Mouse (Mus musculus) intestine, embryonic 15.5 days (tissue): Measurements from ENCODE around the gene Dnajc8. TPM values are rescaled to one million over a fixed set of nuclear protein-coding genes. Genes with fewer than 3 reads are reported as not detected.

ENCODE experiments used
- ATAC-seq: fragments of 200-750 bp; cut with Nextera tagmentation; 2 replicates; pipeline ENCODE4 v1.8.0; 2017; ENCODE audit warnings: moderate TSS enrichment, moderate library complexity
- H3K27ac ChIP-seq: fragments of 300-500 bp; sonication (generic); 2 replicates; pipeline ENCODE4 v1.5.1; 2015; ENCODE audit warnings: mild to moderate bottlenecking, inconsistent platforms
- H3K27me3 ChIP-seq: fragments of 300-500 bp; sonication (generic); replicated peaks from 2 replicates; pipeline ENCODE4 v1.6.1; 2015; ENCODE audit warnings: inconsistent platforms
- H3K36me3 ChIP-seq: fragments of 300-500 bp; sonication (generic); 2 replicates; pipeline ENCODE4 v1.6.1; 2015; ENCODE audit warnings: inconsistent platforms
- H3K4me1 ChIP-seq: fragments of 300-500 bp; sonication (generic); replicated peaks from 2 replicates; pipeline ENCODE4 v1.6.1; 2015; ENCODE audit warnings: inconsistent platforms
- H3K4me2 ChIP-seq: fragments of 300-500 bp; sonication (generic); replicated peaks from 2 replicates; pipeline ENCODE4 v1.6.1; 2015; ENCODE audit warnings: mild to moderate bottlenecking, inconsistent platforms
- H3K4me3 ChIP-seq: fragments of 300-500 bp; sonication (generic); replicated peaks from 2 replicates; pipeline ENCODE4 v1.5.1; 2015; ENCODE audit warnings: inconsistent platforms
- H3K9ac ChIP-seq: fragments of 300-500 bp; sonication (generic); 2 replicates; pipeline ENCODE4 v1.6.1; 2015; ENCODE audit warnings: inconsistent platforms
- H3K9me3 ChIP-seq: fragments of 300-500 bp; sonication (generic); 2 replicates; pipeline ENCODE4 v1.6.1; 2016; ENCODE audit warnings: inconsistent platforms
- WGBS: fragments of 180-500 bp; shearing (Covaris S2); methylation state at CpG from one replicate; pipeline ENCODE4 v1.1.7; 2015; 5-methylcytosine and 5-hydroxymethylcytosine counted together
- polyA plus RNA-seq: library from polyadenylated mRNA; unstranded; fragments of >200 nt; fragmentation: Nextera tagmentation; extraction: Ambion mirVana; gene quantifications from 2 replicates; pipeline ENCODE4 v1.2.1, GENCODE M21; 2015

Gene Dnajc8
- polyA plus RNA-seq, 1 experiment from 2014 or later = 154 TPM

DNA sequence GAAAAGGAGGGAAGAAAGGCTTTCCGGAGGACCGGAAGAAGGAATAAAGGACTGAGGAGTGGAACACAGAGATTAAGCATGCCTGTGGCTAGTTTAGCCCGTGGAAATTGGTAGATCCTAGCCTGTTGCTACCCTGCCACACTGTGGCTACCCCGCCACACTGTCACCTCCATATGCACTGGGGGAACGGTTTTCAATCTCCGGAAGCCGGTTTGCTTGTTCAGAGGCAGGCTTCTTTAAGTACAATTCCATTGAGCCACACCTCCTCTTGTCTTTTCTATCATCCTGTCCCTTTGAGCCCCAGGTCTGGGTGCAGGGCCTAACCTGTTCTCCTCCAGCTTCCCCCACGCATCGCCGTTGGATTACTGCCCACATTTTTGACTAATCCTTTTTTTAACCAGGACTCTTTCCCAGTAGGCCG lies 11.0 kb upstream of the Dnajc8 start:
- no peaks in the 10 kb centered on the region for H3K9me3 ChIP-seq
- H3K9ac ChIP-seq = no peak overlapping the region
- peak overlapping the region; percentile 69 for H3K27ac ChIP-seq
- 0 out of 2 replicates have a peak overlapping the region, but pooled peaks have one; percentile 0 for H3K4me2 ChIP-seq
- 0 out of 2 replicates have a peak, but pooled peaks have one; percentile 25 for ATAC-seq
- peaks cover 9% of the 10 kb centered on the region; the same call in 1 of the 2 replicates for H3K4me1 ChIP-seq
- no peak overlapping the region for H3K4me3 ChIP-seq
- no peaks in the 10 kb centered on the region for H3K36me3 ChIP-seq
- WGBS = 17% methylated on average over 11 of the region's 11 CpGs
- H3K27me3 ChIP-seq = no peaks in the 10 kb centered on the region

DNA sequence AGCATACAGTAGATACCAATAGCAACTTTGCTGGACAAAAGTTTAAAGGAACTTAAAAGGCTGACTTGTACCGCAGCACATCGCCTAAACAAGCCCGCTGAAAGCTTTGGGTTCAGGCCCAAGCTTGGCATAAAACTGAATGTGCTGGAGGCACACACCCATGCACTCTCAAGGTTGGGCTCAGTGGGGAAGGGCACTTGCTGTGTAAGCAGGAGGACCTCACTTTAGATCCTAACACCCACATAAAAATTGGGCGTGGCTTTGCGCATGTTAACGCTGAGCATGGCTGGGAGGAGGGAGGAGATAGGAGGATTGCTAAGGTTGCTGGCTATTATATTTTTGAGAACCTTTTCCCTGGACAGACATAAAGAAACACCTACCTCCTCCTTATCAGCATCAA lies 10.5 kb upstream of the Dnajc8 start:
- peak overlapping the region; percentile 69 for H3K27ac ChIP-seq
- H3K4me2 ChIP-seq = 0 out of 2 replicates have a peak overlapping the region, but pooled peaks have one; percentile 0
- 37% methylated on average over 6 of the region's 6 CpGs for WGBS
- no peak overlapping the region for H3K9ac ChIP-seq
- H3K9me3 ChIP-seq = no peaks in the 10 kb centered on the region
- peaks cover under 1% of the 10 kb centered on the region; the same call in 1 of the 2 replicates for H3K36me3 ChIP-seq
- H3K4me1 ChIP-seq = peaks cover 9% of the 10 kb centered on the region; the same call in 1 of the 2 replicates
- peak; percentile 67 for ATAC-seq
- H3K27me3 ChIP-seq = no peaks in the 10 kb centered on the region
- H3K4me3 ChIP-seq = no peak overlapping the region

DNA sequence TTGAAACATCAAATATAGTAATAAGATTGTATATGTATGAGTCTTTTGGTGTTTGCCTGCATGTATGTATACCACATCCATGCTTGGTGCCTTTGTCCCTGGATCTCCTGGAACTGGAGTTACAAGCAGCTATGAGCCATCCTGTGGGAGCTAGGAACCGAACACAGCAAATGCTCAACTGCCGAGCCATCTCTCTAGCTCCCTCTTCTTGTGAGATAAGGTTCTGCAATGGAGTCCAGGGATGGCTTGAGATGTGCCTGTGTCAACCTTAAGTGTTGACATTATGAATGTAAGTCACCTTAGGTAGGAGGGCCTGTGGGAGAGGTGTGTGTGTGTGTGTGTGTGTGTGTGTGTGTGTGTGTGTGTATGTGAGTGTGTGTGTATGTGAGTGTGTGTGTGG lies 8.7 kb upstream of the Dnajc8 start:
- Histone ChIP-seq H3K9ac (no peak overlapping the region), H3K27ac (no peak overlapping the region), H3K9me3 (no peaks in the 10 kb centered on the region), H3K36me3 (peaks cover 13% of the 10 kb centered on the region), H3K4me3 (no peak overlapping the region), H3K27me3 (no peaks in the 10 kb centered on the region), H3K4me2 (no peak overlapping the region), H3K4me1 (peaks cover 12% of the 10 kb centered on the region; the same call in 1 of the 2 replicates)
- WGBS = 57% methylated on average over 2 of the region's 2 CpGs
- ATAC-seq = no peak

DNA sequence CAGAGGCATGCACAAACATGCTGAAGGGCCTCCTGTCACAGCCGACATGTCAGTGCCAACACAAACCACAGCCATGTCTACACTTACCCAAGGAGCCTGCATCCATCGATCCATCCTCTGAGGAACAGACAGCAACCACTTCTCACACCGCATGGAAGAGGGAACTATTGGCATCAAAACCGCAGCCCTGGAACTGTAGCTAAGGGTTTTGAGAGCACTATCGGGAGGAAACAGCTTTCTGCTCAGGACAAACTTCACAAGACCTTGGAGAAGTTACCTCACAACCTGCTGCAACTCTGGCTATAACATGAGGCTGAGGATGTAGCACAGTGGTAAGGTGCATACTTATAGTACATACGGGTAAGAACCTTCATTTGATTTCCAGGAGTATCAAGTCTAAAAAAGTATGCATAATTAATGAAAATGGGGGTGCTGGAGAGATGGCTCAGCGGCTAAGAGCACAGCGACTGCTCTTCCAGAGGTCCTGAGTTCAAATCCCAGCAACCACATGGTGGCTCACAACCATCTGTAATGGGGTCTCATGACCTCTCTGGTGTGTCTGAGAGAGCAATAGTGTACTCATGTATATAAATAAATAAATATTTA lies 7.3 kb upstream of the Dnajc8 start:
- Histone ChIP-seq H3K4me1 (peaks cover 12% of the 10 kb centered on the region; the same call in 1 of the 2 replicates), H3K27me3 (no peaks in the 10 kb centered on the region), H3K36me3 (peaks cover 13% of the 10 kb centered on the region), H3K9ac (no peak overlapping the region), H3K4me3 (no peak overlapping the region), H3K9me3 (no peaks in the 10 kb centered on the region), H3K27ac (no peak overlapping the region), H3K4me2 (no peak overlapping the region)
- ATAC-seq = no peak
- WGBS = 90% methylated on average over 8 of the region's 8 CpGs

DNA sequence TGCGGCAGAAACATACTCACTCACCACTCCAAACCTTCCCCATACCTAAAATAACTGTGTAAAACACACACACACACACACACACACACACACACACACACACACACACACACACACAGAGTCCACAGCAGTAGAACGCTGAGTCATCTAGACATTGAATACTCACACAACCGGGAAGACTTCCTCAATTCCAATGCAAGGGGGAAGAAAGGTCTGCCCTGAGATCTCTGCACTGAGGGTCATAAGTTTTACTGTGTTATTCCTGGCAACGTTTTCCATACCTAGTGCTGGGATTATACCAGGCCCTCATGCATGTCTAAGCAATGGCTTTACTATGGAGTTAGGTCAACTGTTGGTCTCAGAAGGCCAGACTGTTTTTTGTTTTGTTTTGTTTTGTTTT lies 6.0 kb upstream of the Dnajc8 start:
- 75% methylated on average over 4 of the region's 4 CpGs for WGBS
- no peak for ATAC-seq
- no peak overlapping the region for H3K27ac ChIP-seq
- no peak overlapping the region for H3K9ac ChIP-seq
- no peaks in the 10 kb centered on the region for H3K9me3 ChIP-seq
- peaks cover 11% of the 10 kb centered on the region for H3K4me1 ChIP-seq
- no peak overlapping the region for H3K4me2 ChIP-seq
- no peaks in the 10 kb centered on the region for H3K27me3 ChIP-seq
- H3K36me3 ChIP-seq = peaks cover 13% of the 10 kb centered on the region
- no peak overlapping the region for H3K4me3 ChIP-seq

DNA sequence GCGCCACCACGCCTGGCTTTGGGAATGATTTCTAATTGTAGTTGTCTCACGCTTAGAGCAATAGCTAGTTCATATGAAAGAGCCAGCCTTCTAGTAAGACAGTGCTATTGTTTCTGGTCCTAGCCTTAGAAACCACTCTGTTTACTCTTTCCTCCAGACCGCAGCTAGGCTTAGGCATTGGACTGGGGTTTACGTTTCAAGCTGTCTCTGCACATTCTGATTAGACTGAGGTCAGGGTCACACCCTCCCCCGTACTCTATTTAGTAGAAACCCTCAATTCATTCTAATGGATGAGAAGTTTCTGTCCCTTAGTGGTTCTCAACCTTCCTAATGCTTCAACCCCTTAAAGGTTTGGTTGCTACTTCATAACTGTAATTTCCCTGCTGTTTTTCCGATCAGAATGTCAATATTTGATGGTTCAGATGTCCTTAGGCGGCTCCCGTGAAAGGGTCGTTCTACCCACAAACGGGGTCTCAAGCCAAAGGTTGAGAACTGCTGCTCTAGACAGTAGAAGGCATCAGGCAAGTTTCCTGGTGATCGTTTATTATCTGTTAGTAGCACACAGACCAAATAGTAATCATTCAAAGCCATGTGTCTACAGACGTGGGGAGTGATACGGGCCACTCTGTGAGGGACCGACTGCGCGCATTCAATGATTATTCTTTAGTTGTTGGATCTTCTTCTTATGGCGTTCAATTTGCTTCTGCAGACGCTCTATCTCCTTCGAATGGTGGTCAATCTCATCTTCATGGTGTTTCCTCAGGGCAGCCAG lies 5.1 kb upstream of the Dnajc8 start:
- no peak overlapping the region for H3K27ac ChIP-seq
- peaks cover 5% of the 10 kb centered on the region; the same call in 1 of the 2 replicates for H3K4me1 ChIP-seq
- no peaks in the 10 kb centered on the region for H3K27me3 ChIP-seq
- H3K4me3 ChIP-seq = no peak overlapping the region
- WGBS = 87% methylated on average over 20 of the region's 20 CpGs
- no peaks in the 10 kb centered on the region for H3K9me3 ChIP-seq
- H3K4me2 ChIP-seq = no peak overlapping the region
- H3K36me3 ChIP-seq = peaks cover 13% of the 10 kb centered on the region
- no peak overlapping the region for H3K9ac ChIP-seq
- no peak for ATAC-seq

DNA sequence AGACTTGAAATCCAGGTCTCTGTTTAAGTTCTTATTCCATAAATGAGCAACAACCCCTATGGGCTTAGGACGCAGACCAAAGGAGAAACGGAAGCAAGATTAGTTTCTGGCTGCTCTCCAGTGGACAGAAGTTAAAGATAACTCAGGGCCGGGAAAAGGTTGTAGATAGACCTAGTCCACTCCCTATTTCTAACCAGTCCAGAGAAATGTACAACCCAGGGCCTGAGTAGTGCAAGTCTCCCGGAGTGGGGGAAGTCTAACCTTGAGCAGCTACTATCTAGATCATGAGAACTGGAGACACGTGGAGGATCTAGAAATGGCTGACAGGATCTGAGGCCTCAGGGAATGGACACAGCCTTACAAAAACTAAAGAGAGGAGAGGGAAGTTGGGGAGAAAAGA lies 2.9 kb upstream of the Dnajc8 start:
- Histone ChIP-seq H3K36me3 (peaks cover 13% of the 10 kb centered on the region), H3K4me2 (peak overlapping the region; percentile 68), H3K4me3 (peak overlapping the region; percentile 75), H3K9me3 (no peaks in the 10 kb centered on the region), H3K9ac (peak overlapping the region; percentile 89), H3K27me3 (no peaks in the 10 kb centered on the region), H3K27ac (peak overlapping the region; percentile 99), H3K4me1 (peaks cover 12% of the 10 kb centered on the region)
- 5% methylated on average over 5 of the region's 5 CpGs for WGBS
- ATAC-seq = peak; percentile 39

DNA sequence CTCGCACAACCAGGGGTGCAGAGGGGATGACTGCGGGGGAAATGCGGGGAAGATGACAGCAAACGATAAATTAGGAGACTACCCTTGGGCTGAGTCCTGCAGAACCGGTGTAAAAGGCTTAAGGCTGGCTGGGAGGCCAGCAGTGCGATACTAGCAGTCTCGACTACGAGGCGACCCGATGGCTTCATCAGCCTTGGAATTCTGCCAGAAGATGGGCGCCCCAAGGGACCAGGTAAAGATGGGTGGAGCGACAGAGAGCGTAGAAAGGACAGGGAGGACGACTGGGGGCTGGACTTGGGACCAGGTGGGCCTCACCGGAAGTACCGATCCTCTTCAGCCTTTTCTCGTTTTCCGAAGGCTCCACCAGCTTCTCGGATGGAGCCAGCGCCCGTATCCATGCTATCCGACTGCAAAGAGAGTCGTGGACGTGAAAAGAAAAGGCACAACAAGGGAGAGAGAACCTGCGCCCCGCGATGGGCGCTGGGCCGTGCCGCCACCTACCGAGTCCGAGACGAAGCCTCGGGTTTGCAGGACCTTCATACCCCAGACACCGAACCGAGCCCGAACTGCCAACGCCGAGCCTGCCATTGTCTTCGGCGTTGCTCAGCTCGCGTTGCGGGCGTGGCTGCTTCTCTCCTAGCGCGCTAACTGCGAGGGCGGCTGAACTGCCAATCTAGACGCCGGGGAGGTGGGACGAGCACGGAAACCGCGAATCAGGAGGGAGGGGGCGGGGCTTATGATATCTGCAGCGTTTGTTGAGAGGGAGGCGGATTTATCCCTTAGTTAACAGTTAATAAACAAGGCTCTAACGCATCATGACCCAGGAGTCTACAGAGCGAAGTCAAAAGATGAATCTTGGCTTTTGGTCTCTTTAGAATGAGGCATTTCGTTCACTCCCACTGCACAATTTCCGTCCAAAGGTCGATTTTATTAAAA lies 2.1 kb upstream of the Dnajc8 start, which contains the start of gene Atpif1:
TSS of gene Atpif1 (minus strand) at position 679 of the 936 bp plus-strand sequence.
- H3K9ac ChIP-seq = peak within 1 kb of the TSS; percentile 89
- under 1% methylated on average over 63 of the region's 63 CpGs for WGBS
- H3K36me3 ChIP-seq = peaks cover 13% of the 10 kb centered on the region
- no peaks in the 10 kb centered on the region for H3K27me3 ChIP-seq
- peak within 1 kb of the TSS; percentile 68 for H3K4me2 ChIP-seq
- H3K4me1 ChIP-seq = peaks cover 12% of the 10 kb centered on the region
- peak within 1 kb of the TSS; percentile 99 for H3K27ac ChIP-seq
- H3K4me3 ChIP-seq = peak within 1 kb of the TSS; percentile 75
- no peaks in the 10 kb centered on the region for H3K9me3 ChIP-seq
- ATAC-seq = peak; percentile 90

DNA sequence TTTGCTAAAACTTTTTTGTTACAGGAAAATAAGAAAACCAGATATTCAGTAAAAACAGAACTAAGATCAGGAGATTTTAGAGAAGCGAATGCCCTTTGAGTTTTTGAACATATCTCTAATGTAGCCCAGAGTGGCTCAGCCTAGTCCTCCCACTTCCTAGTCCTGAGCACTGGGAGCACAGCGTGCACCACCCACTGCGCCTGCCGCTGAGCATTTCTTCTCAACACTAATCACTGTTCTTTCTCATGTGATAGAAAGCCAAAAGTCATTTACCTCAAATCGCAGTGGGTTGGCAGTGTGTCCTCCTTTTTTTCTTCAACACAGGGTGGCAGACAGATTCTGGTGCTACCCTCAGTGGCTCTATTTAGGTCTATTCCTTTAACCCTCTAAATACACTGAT lies 4.1 kb downstream of the Dnajc8 start:
- Histone ChIP-seq H3K4me1 (peaks cover 7% of the 10 kb centered on the region), H3K27me3 (no peaks in the 10 kb centered on the region), H3K4me2 (no peak overlapping the region), H3K9ac (no peak overlapping the region), H3K27ac (no peak overlapping the region), H3K36me3 (peaks cover 16% of the 10 kb centered on the region), H3K9me3 (no peaks in the 10 kb centered on the region), H3K4me3 (no peak overlapping the region)
- 92% methylated on average over 5 of the region's 5 CpGs for WGBS
- no peak for ATAC-seq

DNA sequence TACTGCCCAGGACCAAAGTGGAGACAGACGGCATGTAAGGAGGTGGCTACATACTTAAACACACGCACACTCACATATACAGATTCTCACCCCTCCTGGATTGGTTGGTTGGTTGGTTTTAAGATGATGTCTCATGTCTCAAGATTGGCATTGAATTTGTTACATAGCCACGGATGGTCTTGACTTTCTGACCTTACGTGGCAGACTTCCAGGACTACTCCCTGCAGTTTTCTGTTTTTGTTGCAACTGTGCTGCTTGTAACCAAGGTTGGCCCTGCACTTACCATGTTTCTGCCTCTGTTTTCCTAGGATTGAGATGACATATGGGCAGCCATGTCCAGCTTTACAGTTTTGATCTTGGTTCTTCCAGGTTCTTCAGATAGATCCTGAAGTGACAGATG lies 6.1 kb downstream of the Dnajc8 start:
- WGBS = 81% methylated on average over 4 of the region's 4 CpGs
- H3K27me3 ChIP-seq = no peaks in the 10 kb centered on the region
- no peak overlapping the region for H3K4me3 ChIP-seq
- H3K27ac ChIP-seq = no peak overlapping the region
- H3K4me2 ChIP-seq = no peak overlapping the region
- ATAC-seq = no peak
- no peaks in the 10 kb centered on the region for H3K9me3 ChIP-seq
- no peak overlapping the region for H3K9ac ChIP-seq
- peaks cover 20% of the 10 kb centered on the region for H3K36me3 ChIP-seq
- peaks cover 4% of the 10 kb centered on the region for H3K4me1 ChIP-seq

DNA sequence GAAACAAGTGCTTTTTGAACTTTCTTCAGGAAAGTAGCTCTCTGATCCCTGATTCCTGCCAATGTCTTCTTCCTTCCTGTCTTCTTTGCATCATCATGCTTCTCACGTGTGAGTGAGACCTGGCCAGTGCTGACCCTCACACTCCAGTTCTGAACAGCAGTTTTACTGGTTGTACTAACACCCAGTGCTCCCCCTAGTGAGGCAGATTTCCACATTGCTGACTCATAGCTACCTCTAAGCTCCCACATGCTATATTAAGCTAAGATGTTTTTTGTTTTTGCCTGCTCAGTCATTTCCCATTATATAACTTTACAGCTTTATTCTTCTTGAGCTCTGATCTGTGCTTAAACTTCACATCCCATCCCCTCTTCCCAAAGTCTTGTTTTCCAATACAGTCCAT lies 7.4 kb downstream of the Dnajc8 start:
- Histone ChIP-seq H3K36me3 (peaks cover 28% of the 10 kb centered on the region), H3K27ac (no peak overlapping the region), H3K27me3 (no peaks in the 10 kb centered on the region), H3K4me3 (no peak overlapping the region), H3K9ac (no peak overlapping the region), H3K4me1 (no peaks in the 10 kb centered on the region; the same call in 1 of the 2 replicates), H3K9me3 (no peaks in the 10 kb centered on the region), H3K4me2 (no peak overlapping the region)
- WGBS = 52% methylated on average over 1 of the region's 1 CpGs
- ATAC-seq = no peak

DNA sequence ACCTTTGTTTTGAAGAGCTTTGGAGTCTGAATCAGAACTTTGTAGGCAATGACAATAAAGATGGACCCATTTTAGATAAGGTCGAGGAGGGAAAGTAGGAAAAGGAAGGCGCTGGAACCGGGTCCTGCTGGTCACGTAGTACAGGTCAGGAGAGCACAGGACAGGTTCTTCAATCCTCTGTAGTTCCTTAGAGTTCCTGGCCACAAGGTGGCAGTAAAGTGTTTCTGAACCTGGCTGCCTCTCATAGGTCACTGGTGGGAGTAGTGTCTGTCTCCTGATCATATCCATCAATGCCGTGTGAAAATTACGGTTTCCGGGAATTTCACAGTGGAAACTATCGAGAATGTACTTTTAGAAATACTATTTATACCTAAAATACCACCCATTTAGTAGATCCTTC lies 10.5 kb downstream of the Dnajc8 start:
- peaks cover 47% of the 10 kb centered on the region for H3K36me3 ChIP-seq

More for the DNA sequence above, 10.5 kb downstream of the Dnajc8 start:
- H3K4me1 ChIP-seq = no peaks in the 10 kb centered on the region
- no peak overlapping the region for H3K9ac ChIP-seq
- H3K4me3 ChIP-seq = no peak overlapping the region
- no peaks in the 10 kb centered on the region for H3K27me3 ChIP-seq
- H3K27ac ChIP-seq = no peak overlapping the region
- no peak overlapping the region for H3K4me2 ChIP-seq
- H3K9me3 ChIP-seq = no peaks in the 10 kb centered on the region
- 29% methylated on average over 8 of the region's 8 CpGs for WGBS
- ATAC-seq = peak; percentile 63; the same call in 1 of the 2 replicates
